Mouse (Mus musculus): Measurements from ENCODE around the gene Nmi. TPM values are rescaled to one million over a fixed set of nuclear protein-coding genes. Genes with fewer than 3 reads are reported as not detected.

The Nmi gene
- polyA plus RNA-seq, 1 experiment from 2014 or later, result 21.6 TPM

DNA sequence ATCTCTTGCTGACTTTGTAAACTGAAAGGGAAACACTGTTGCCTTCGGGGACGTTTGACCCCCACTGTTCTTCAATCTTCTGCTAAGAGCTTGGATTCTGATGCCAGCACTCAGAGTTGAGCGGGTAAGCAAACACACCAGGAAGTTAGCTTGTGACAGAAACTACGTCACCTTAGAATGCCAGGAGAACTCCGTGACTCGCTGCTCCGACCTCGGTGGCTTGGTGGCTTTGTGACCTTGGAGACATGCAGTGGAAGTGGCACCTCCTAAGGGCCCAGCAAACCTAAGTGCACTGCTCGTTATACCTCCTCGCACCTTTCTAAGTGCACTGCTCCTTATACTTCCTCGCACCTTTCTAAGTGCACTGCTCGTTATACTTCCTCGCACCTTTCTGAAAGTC, 9.0 kb upstream of the Nmi start:
- Histone ChIP-seq H3K4me1 (replicated peaks) (no peaks in the 10 kb centered on the region), H3K4me2 (replicated peaks) (no peak overlapping the region), H3K9me3 (peaks cover 6% of the 10 kb centered on the region; the same call in 1 of the 2 replicates), H3K27me3 (replicated peaks) (no peaks in the 10 kb centered on the region), H3K4me3 (replicated peaks) (no peak overlapping the region), H3K27ac (no peak overlapping the region), H3K9ac (no peak overlapping the region), H3K36me3 (no peaks in the 10 kb centered on the region)
- no peak for ATAC-seq
- 67% methylated on average over 13 of the region's 13 CpGs for WGBS

- ATAC-seq, result no peak
- H3K27me3 ChIP-seq (replicated peaks), result no peaks in the 10 kb centered on the region
- 35% methylated on average over 11 of the region's 11 CpGs for WGBS
- H3K27ac ChIP-seq, result peak overlapping the region; percentile 36; the same call in 1 of the 2 replicates
- no peak overlapping the region for H3K4me3 ChIP-seq (replicated peaks)
- no peaks in the 10 kb centered on the region for H3K36me3 ChIP-seq
- peaks cover 6% of the 10 kb centered on the region; the same call in 1 of the 2 replicates for H3K9me3 ChIP-seq
- H3K9ac ChIP-seq, result no peak overlapping the region
- H3K4me2 ChIP-seq (replicated peaks), result 0 out of 2 replicates have a peak overlapping the region, but pooled peaks have one; percentile 26
- no peaks in the 10 kb centered on the region for H3K4me1 ChIP-seq (replicated peaks)
Measured at GRCm38 (mm10) chr2:51981630-51982029, 8.3 kb upstream of the Nmi start.

DNA sequence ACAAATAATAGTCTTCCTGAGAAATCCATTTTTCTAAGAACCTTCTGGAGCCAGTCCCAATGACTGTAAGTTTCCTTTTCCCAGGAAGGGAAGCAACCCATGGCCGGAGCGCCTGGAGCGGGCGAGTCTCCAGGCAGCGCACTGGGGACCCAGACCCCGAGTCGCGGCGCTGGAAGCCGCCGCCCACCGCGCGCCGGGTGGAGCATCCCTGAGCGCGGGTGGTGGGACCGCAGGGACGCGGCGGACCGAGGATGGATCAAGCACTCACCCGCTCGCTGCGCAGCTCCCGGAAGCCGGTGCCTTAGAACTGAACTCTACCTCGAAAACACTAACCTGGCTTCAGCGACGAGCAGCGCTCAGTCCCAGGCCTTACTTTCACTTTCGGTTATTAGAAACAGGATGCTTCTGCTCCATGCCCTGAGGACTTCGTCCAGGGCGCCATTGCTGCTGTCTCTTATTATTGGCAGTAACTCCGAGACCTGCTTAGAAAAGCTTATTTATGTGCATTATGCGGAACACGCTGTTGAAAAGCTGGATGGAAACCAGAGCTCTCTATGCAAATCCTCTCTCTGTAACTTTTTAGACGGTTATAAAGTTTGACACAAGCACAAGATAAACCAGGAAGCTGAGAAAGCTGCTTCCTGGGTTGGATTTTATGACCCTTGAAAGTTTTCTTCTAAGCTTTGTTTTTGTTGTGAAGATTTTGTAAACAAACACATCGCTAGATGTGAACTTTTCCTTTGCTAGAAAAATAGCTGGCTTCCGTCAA, 469 bp downstream of the Nmi start:
- H3K4me2 ChIP-seq (replicated peaks), result peak overlapping the region; percentile 72
- peak overlapping the region; percentile 62 for H3K4me3 ChIP-seq (replicated peaks)
- 2% methylated on average over 40 of the region's 40 CpGs for WGBS

DNA sequence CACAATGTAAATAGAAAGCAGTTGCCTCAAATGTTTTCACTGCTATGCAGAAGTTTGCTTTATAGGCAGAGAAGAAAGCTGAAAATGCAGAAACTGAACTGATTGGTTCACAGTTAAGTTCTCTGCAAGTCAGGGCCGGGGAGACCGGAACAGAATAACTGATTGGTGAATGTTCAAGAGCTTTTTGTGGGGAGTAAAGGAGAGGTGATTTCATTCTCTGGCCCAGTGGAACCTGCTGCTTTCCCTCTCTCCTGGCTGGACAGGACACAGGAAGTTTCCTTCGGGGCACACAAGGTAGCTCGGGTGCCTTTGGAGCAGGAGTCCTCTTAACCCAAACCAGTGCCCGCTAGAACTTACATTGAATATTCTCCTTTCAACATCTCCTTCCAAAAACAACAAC, 1.2 kb downstream of the Nmi start:
- 62% methylated on average over 5 of the region's 5 CpGs for WGBS
- H3K9ac ChIP-seq, result no peak overlapping the region
- H3K4me2 ChIP-seq (replicated peaks), result peak overlapping the region; percentile 72
- peak overlapping the region; percentile 62 for H3K4me3 ChIP-seq (replicated peaks)
- no peaks in the 10 kb centered on the region for H3K36me3 ChIP-seq
- H3K27me3 ChIP-seq (replicated peaks), result no peaks in the 10 kb centered on the region
- no peak overlapping the region; the same call in 1 of the 2 replicates for H3K27ac ChIP-seq
- ATAC-seq, result peak; percentile 65
- H3K4me1 ChIP-seq (replicated peaks), result no peaks in the 10 kb centered on the region
- H3K9me3 ChIP-seq, result no peaks in the 10 kb centered on the region

More for the DNA sequence above, 469 bp downstream of the Nmi start:
- H3K36me3 ChIP-seq, result no peaks in the 10 kb centered on the region
- peak overlapping the region; percentile 85 for H3K27ac ChIP-seq
- H3K9ac ChIP-seq, result peak overlapping the region; percentile 58
- no peaks in the 10 kb centered on the region for H3K4me1 ChIP-seq (replicated peaks)
- peak; percentile 94 for ATAC-seq
- H3K27me3 ChIP-seq (replicated peaks), result no peaks in the 10 kb centered on the region
- H3K9me3 ChIP-seq, result no peaks in the 10 kb centered on the region

- no peaks in the 10 kb centered on the region for H3K36me3 ChIP-seq
- H3K27ac ChIP-seq, result no peak overlapping the region
- H3K4me1 ChIP-seq (replicated peaks), result no peaks in the 10 kb centered on the region
- no peak for ATAC-seq
- no peak overlapping the region for H3K9ac ChIP-seq
- H3K4me3 ChIP-seq (replicated peaks), result no peak overlapping the region
- WGBS, result 97% methylated on average over 4 of the region's 4 CpGs
- no peaks in the 10 kb centered on the region for H3K27me3 ChIP-seq (replicated peaks)
- H3K4me2 ChIP-seq (replicated peaks), result no peak overlapping the region
- H3K9me3 ChIP-seq, result no peaks in the 10 kb centered on the region
Measured at GRCm38 (mm10) chr2:51970897-51971296, 2.4 kb downstream of the Nmi start.

- Histone ChIP-seq H3K27ac (no peak overlapping the region), H3K4me3 (replicated peaks) (no peak overlapping the region), H3K4me2 (replicated peaks) (no peak overlapping the region), H3K36me3 (no peaks in the 10 kb centered on the region), H3K4me1 (replicated peaks) (no peaks in the 10 kb centered on the region), H3K9me3 (no peaks in the 10 kb centered on the region), H3K9ac (no peak overlapping the region), H3K27me3 (replicated peaks) (no peaks in the 10 kb centered on the region)
- 62% methylated on average over 3 of the region's 3 CpGs for WGBS
- ATAC-seq, result no peak
Measured at GRCm38 (mm10) chr2:51967288-51967687, 6.0 kb downstream of the Nmi start.

GRCm38 (mm10) chr2:51953648-51954204, 19.6 kb downstream of the Nmi start:
- Histone ChIP-seq H3K4me2 (replicated peaks) (no peak overlapping the region), H3K36me3 (no peaks in the 10 kb centered on the region), H3K27me3 (replicated peaks) (no peaks in the 10 kb centered on the region), H3K4me3 (replicated peaks) (no peak overlapping the region), H3K27ac (no peak overlapping the region), H3K9ac (no peak overlapping the region), H3K9me3 (no peaks in the 10 kb centered on the region), H3K4me1 (replicated peaks) (no peaks in the 10 kb centered on the region)
- 82% methylated on average over 7 of the region's 7 CpGs for WGBS
- no peak for ATAC-seq

DNA sequence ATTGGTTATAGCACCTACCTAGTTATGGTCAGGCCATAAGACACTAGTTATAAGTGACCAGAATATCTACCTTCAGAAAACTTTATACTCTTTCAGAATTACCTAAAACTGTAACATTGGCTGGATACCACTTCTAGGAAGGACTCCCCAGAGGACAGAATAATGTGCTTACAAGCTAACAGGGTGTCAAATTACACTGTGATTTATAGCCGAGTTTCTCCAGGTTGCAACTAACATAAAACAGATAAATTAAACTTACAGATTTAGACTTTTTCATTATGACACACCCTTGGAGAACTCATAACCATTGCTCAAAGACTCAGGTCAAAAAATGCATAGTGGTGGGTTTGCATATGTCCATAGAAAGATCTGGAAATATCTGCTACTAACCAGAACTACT, 22.4 kb downstream of the Nmi start:
- Histone ChIP-seq H3K9me3 (no peaks in the 10 kb centered on the region), H3K9ac (no peak overlapping the region), H3K36me3 (no peaks in the 10 kb centered on the region), H3K4me3 (replicated peaks) (no peak overlapping the region), H3K4me2 (replicated peaks) (no peak overlapping the region), H3K27me3 (replicated peaks) (no peaks in the 10 kb centered on the region), H3K27ac (no peak overlapping the region), H3K4me1 (replicated peaks) (no peaks in the 10 kb centered on the region)
- WGBS, result 35% methylated on average over 1 of the region's 1 CpGs
- ATAC-seq, result no peak

DNA sequence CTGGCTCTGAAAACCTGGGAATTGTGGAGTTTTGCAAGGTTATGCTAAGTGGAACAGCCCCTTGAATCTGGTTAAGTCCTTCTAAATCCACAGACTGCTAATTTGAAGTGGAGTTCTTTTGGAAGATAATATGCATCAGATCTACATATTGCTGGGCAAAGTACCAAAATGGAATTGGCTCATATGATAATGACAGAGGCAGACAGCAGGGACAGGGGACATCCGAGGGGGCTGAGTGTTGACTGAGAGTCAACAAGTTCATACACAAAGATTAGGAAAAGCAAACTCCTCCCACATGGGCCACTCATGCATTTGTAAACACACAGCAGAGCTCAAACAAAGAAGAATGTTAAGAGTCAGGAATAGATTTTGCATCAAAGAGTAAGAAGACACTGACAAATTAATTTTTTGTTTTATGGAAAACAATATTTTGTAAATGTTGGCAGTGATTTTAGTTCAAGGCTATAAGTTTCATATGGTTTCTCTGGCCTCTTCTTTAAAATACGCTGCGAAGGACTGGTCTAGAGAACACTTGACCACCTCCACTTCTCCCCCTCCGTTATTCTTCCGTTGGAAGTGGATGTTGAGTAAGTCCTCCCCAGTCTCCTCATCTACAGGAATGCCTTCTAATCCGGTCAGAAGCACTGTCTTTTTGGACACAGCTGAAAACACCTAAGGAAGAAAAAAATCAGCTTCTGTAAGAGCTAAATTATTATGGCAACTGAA, 25.0 kb downstream of the Nmi start:
- Histone ChIP-seq H3K27ac (no peak overlapping the region), H3K4me3 (replicated peaks) (no peak overlapping the region), H3K4me2 (replicated peaks) (no peak overlapping the region), H3K4me1 (replicated peaks) (no peaks in the 10 kb centered on the region), H3K9me3 (no peaks in the 10 kb centered on the region), H3K36me3 (no peaks in the 10 kb centered on the region), H3K9ac (no peak overlapping the region), H3K27me3 (replicated peaks) (no peaks in the 10 kb centered on the region)
- ATAC-seq, result no peak
- WGBS, result 68% methylated on average over 6 of the region's 6 CpGs

- Histone ChIP-seq H3K9me3 (no peaks in the 10 kb centered on the region), H3K4me3 (replicated peaks) (no peak overlapping the region), H3K4me2 (replicated peaks) (no peak overlapping the region), H3K9ac (no peak overlapping the region), H3K27me3 (replicated peaks) (no peaks in the 10 kb centered on the region), H3K4me1 (replicated peaks) (no peaks in the 10 kb centered on the region), H3K27ac (no peak overlapping the region), H3K36me3 (no peaks in the 10 kb centered on the region)
- 68% methylated on average over 2 of the region's 2 CpGs for WGBS
- no peak for ATAC-seq
Measured at GRCm38 (mm10) chr2:51945812-51946211, 27.5 kb downstream of the Nmi start.

GRCm38 (mm10) chr2:51941832-51942231, 31.5 kb downstream of the Nmi start:
- no peak overlapping the region for H3K4me3 ChIP-seq (replicated peaks)
- H3K9ac ChIP-seq, result no peak overlapping the region
- no peaks in the 10 kb centered on the region for H3K9me3 ChIP-seq
- no peaks in the 10 kb centered on the region for H3K4me1 ChIP-seq (replicated peaks)
- 86% methylated on average over 7 of the region's 7 CpGs for WGBS
- no peak overlapping the region for H3K27ac ChIP-seq
- no peak for ATAC-seq
- no peaks in the 10 kb centered on the region for H3K36me3 ChIP-seq
- no peak overlapping the region for H3K4me2 ChIP-seq (replicated peaks)
- H3K27me3 ChIP-seq (replicated peaks), result no peaks in the 10 kb centered on the region

GRCm38 (mm10) chr2:51938750-51939149, 34.5 kb downstream of the Nmi start:
- Histone ChIP-seq H3K27ac (no peak overlapping the region), H3K4me3 (replicated peaks) (no peak overlapping the region)
- WGBS, result 52% methylated on average over 3 of the region's 3 CpGs

More at GRCm38 (mm10) chr2:51938750-51939149, 34.5 kb downstream of the Nmi start:
- H3K27me3 ChIP-seq (replicated peaks), result no peaks in the 10 kb centered on the region
- no peak for ATAC-seq
- H3K4me2 ChIP-seq (replicated peaks), result no peak overlapping the region
- H3K4me1 ChIP-seq (replicated peaks), result 0 out of 2 replicates have a peak, but pooled peaks cover 2% of the 10 kb centered on the region
- H3K9me3 ChIP-seq, result no peaks in the 10 kb centered on the region
- H3K36me3 ChIP-seq, result no peaks in the 10 kb centered on the region
- no peak overlapping the region for H3K9ac ChIP-seq
